Mouse (Mus musculus): ENCODE results near the gene Epha4. TPM values are rescaled to one million over a fixed set of nuclear protein-coding genes. Genes with fewer than 3 reads are reported as not detected.

Epha4 gene
- total RNA-seq, 2 experiments from 2014 or later, result 1.7 to 2.1 TPM

Small RNAs within 50 kb of the gene (microRNA-seq; reads per million reads assigned to microRNA genes)
- 0 reads per million in 2 experiments for gene Mir6352 (ENCODE audit: borderline replicate concordance in 2 of 2)

Data from gastrocnemius, postnatal 25 days (tissue).